Comparison of ENCODE assay signal across 25 mouse cellular contexts in the genomic region with DNA sequence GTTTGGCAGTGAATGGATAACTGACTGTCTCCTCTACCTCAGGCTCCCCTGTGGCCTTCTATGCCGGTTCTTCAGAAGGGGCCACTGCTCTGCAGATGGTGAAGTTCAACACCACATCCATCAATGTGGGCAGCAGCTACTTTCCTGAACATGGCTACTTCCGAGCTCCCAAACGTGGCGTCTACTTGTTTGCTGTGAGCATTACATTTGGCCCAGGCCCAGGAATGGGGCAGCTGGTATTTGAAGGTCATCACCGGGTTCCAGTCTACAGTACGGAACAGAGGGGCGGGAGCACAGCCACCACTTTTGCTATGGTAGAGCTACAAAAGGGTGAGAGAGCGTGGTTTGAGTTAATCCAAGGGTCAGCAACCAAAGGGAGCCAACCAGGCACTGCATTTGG. TPM values are rescaled to one million over a fixed set of nuclear protein-coding genes. Genes with fewer than 3 reads are reported as not detected.
A peak's percentile ranks its signal among the peaks of the same experiment; 100 is the strongest.
DNase-seq lines count a peak whose midpoint lies in the region; TF ChIP-seq lines count a peak whose summit lies in the region.
"Had no signal": no experiment of that assay in that cellular context is flagged by ENCODE, and none has a peak within 500 bp of the region (broad histone marks: within the 10 kb centered on the region; RNA-seq: fewer than 3 reads in every experiment).

No protein-coding gene starts in this region.

- 57% methylated on average over 8 of the region's 8 CpGs for WGBS in lung, adult 2 months

- TF ChIP-seq CTCF in lung, adult 2 months (IDR thresholded peaks at IDR 0.05; ENCODE audit: insufficient read depth, low read length), result no peak

- intact Hi-C loops in heart, postnatal 36 days (cut with DNase I), result loop anchor here (5.0 to 10.0 kb wide), 2 partner anchors 131 to 352 kb away; no protein-coding TSS in a partner anchor
- intact Hi-C loops in heart, postnatal 10 days (cut with DNase I), result no loop called here

- no peaks in the 10 kb centered on the region for H3K4me1 ChIP-seq in lung, adult 2 months (ENCODE audit: control insufficient read depth, insufficient read depth, low read length)
- H3K4me1 ChIP-seq: embryonic facial prominence, embryonic 15.5 days; limb, embryonic 12.5 days; lung, embryonic 15.5 days; midbrain, embryonic 15.5 days; neural tube, embryonic 12.5 days; stomach, embryonic 15.5 days had no signal

- peak; percentile 85 for DNase-seq in heart, adult 11 months
- DNase-seq in heart, postnatal 36 days, result no peak
- peak; percentile 39 to 41 for DNase-seq in heart, postnatal 10 days
- no peak for DNase-seq in heart, adult 8-10 months (ENCODE audit: low spot score)
- DNase-seq in lung, postnatal 10 days, result peak; percentile 10
- no peak for DNase-seq in lung, adult 2 months
- DNase-seq in adrenal gland, postnatal 25 days, result peak; percentile 61
- DNase-seq in frontal cortex, postnatal 36 days (ENCODE audit: low spot score in 2 of 2), result no peak
- DNase-seq: cerebellum, adult 11 months; cerebellum, adult 9-11 months; gastrocnemius, postnatal 25 days; kidney, adult 11 months had no signal

- TF ChIP-seq POLR2A in lung, adult 2 months (IDR thresholded peaks at IDR 0.05; ENCODE audit: borderline replicate concordance, extremely low read depth, low read depth, low read length), result no peak

- H3K4me3 ChIP-seq in lung, adult 2 months (replicated peaks; ENCODE audit: extremely low read depth, low read depth, low read length), result no peak overlapping the region
- H3K4me3 ChIP-seq: embryonic facial prominence, embryonic 15.5 days; limb, embryonic 12.5 days; lung, embryonic 15.5 days; midbrain, embryonic 15.5 days; neural tube, embryonic 12.5 days; stomach, embryonic 15.5 days had no signal

RNA-seq across cellular contexts. Expression of gene Mmrn2, which starts 27.6 kb away (rescaled TPM):
- total RNA-seq in heart, postnatal 36 days (2021), result 10 to 100 TPM; 33.7 to 44.0 TPM
- 10 to 100 TPM; 43.8 to 50.9 TPM for total RNA-seq in heart, postnatal 10 days (2021)
- 10 to 100 TPM; 36.6 to 47.3 (median 43.5) TPM for total RNA-seq in heart, adult 8-10 months (2022)
- 21.9 and 22.2 TPM in 2 replicates for polyA plus RNA-seq in lung, adult 2 months (2012; rRNA removed)
- total RNA-seq in adrenal gland, postnatal 25 days (2021), result 26.1 and 31.2 TPM in 2 replicates
- total RNA-seq: common myeloid progenitor, adult 5-6 weeks; hematopoietic stem cell, adult 5-6 weeks had no signal
- polyA plus RNA-seq: macrophage had no signal

RNA-seq across cellular contexts. Expression of gene Sncg, which starts 28.3 kb away (rescaled TPM):
- 1 to 10 TPM; 5.6 to 7.5 TPM for total RNA-seq in heart, postnatal 36 days (2021)
- 1 to 10 TPM; 3.4 to 3.7 TPM for total RNA-seq in heart, postnatal 10 days (2021)
- 10 to 100 TPM; 12.6 to 19.4 (median 15.2) TPM for total RNA-seq in heart, adult 8-10 months (2022)
- 10.1 and 10.2 TPM in 2 replicates for polyA plus RNA-seq in lung, adult 2 months (2012; rRNA removed)
- 7.4 and 9.7 TPM in 2 replicates for total RNA-seq in adrenal gland, postnatal 25 days (2021)
- total RNA-seq: common myeloid progenitor, adult 5-6 weeks; hematopoietic stem cell, adult 5-6 weeks had no signal
- polyA plus RNA-seq: macrophage had no signal

RNA-seq across cellular contexts. Expression of gene Fam25c, which starts 47.6 kb away (rescaled TPM):
- not detected for total RNA-seq in heart, postnatal 36 days (2021)
- total RNA-seq in heart, postnatal 10 days (2021), result not detected
- total RNA-seq in heart, adult 8-10 months (2022), result not detected
- polyA plus RNA-seq in lung, adult 2 months (2012; rRNA removed), result 68.4 TPM in 1 of 2 replicates, not detected in the other
- not detected in 2 replicates for total RNA-seq in adrenal gland, postnatal 25 days (2021)
- total RNA-seq: adrenal gland, adult 18-20 months; common myeloid progenitor, adult 5-6 weeks; hematopoietic stem cell, adult 5-6 weeks; left cerebral cortex, postnatal 14 days had no signal
- polyA plus RNA-seq: forebrain, embryonic 16.5 days; hindbrain, embryonic 16.5 days; limb, embryonic 12.5 days; lung, embryonic 15.5 days; macrophage; midbrain, embryonic 15.5 days; neural tube, embryonic 12.5 days had no signal

Comparison
In these comparisons a context has a peak if more than half of its experiments do, and no peak if none do; other contexts are left out.
1. DNase-seq: peak in heart, adult 11 months (single experiment), heart, postnatal 10 days (2 of 2), lung, postnatal 10 days (single experiment) and adrenal gland, postnatal 25 days (single experiment); none in heart, postnatal 36 days (0 of 2), heart, adult 8-10 months (single experiment), lung, adult 2 months (single experiment) and frontal cortex, postnatal 36 days (0 of 2).